Mouse (Mus musculus) myocyte (in vitro differentiated cells): Measurements from ENCODE around the gene Tex44.

Experiments used
- E2F4 ChIP-seq: IDR thresholded peaks from one replicate; pipeline ENCODE4 v1.6.1; 2011; ENCODE audit warnings: mild to moderate bottlenecking, control low read depth, moderate library complexity; ENCODE audit not compliant: insufficient read depth
- MAX ChIP-seq: IDR thresholded peaks from one replicate; pipeline ENCODE4 v1.6.1; 2011; ENCODE audit warnings: low read depth, mild to moderate bottlenecking, control low read depth
- MYOD1 ChIP-seq, 3 experiments: IDR thresholded peaks; one replicate each; pipeline ENCODE4 v1.6.1; 2011; ENCODE audit warnings: control low read depth in 2 of 3, low read depth in 2 of 3, mild to moderate bottlenecking in 2 of 3, moderate library complexity in 1 of 3; ENCODE audit not compliant: insufficient read length in 2 of 3, control insufficient read depth in 1 of 3
- POLR2A ChIP-seq: IDR thresholded peaks from one replicate; pipeline ENCODE4 v1.6.1; 2011; ENCODE audit warnings: low read depth, mild to moderate bottlenecking, control low read depth, moderate library complexity; ENCODE audit not compliant: insufficient read length
- TCF12 ChIP-seq: IDR thresholded peaks from one replicate; pipeline ENCODE4 v1.6.1; 2011; ENCODE audit warnings: mild to moderate bottlenecking, control low read depth; ENCODE audit not compliant: poor library complexity, insufficient read depth, severe bottlenecking
- TCF3 ChIP-seq: IDR thresholded peaks from one replicate; pipeline ENCODE4 v1.6.1; 2011; ENCODE audit warnings: low read depth, control low read depth; ENCODE audit not compliant: insufficient read length

DNA sequence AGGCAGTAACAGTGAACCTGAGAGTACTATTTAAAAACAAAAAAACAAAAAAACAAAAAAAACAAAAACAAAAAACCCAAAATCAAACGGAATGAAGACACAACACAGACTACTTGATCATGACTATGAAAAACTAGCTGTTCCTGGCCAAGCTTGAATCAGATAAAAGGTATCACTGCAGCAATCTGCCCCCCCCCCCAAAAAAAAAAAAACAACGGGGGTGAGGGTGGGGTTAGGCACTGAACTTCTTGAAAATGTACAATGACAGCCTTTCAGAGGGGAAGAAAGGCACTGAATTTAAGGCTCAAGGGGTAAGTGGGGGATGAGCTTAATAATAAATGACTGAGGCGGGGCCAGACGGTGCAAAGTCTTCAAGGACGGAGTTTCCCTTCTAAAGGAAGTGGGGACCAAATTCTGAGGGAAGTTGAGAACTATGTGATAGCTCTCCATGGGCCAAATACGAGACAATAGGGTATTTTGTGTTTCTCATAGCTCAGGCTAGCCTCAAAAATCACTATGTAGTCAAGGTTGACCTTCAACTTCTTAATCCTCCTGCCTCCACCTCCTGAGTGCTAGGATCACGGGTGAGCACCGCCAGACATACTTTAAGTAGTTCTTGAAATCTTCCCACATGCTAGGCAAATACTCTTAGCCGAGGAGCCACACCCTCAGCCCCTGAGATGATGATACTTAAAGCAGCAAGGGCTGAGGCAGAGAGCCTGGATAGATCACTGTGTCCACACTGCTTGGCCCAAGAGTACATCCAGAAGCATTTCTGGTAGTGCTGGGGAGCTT is 11.3 kb downstream of the Tex44 start:
- TF ChIP-seq TCF12 (no peak), E2F4 (no peak), POLR2A (no peak), TCF3 (no peak), MAX (no peak), MYOD1 (IDR thresholded peaks at IDR 0.05; ENCODE audit: control insufficient read depth in 1 of 3, insufficient read length in 2 of 3, low read depth in 2 of 3) (no peak)
